Mouse (Mus musculus): ENCODE results near the gene Klhl2.

Gene Klhl2

DNA sequence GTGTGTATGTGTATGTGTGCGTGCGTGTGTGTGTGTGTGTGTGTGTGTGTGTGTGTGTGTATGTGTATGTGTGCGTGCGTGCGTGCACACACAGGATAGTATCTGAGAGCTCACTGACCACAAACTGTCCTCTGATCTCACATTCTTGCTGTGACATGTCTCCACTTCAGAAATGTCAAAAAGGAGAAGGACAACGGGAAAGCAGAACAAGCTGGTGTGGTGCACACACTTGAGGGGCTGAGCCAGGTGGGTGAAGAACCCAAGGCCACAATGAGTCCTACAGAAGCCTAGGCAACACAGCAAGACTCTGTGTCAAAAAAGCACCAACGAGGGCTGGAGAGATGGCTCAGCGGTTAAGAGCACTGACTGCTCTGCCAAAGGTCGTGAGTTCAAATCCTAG, 81.2 kb downstream of the Klhl2 start:
- no peak for DNase-seq (ENCODE audit: low spot score)

DNA sequence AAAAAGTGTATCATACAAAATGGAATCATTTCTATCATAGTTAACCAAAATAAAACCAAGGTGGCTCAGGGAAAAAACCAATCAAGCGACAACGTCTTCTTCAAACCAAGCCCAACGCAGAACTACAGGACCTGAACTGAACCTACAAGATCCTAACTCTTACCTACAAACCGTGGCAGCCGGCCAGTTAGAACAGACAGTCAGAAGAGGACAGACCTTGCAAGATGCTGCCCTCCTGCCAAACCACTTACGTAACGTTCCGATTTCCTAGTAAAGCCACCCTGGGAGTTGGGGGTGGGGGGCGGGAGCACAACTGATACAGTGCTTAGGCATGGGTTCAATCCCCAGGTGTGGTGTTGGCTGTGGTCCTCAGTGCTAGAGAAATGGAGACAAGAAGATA, 82.8 kb downstream of the Klhl2 start:
- DNase-seq (ENCODE audit: low spot score) = no peak

- no peak for DNase-seq (ENCODE audit: low spot score)
Measured at GRCm38 (mm10) chr8:64764075-64764474, 85.7 kb downstream of the Klhl2 start.

DNA sequence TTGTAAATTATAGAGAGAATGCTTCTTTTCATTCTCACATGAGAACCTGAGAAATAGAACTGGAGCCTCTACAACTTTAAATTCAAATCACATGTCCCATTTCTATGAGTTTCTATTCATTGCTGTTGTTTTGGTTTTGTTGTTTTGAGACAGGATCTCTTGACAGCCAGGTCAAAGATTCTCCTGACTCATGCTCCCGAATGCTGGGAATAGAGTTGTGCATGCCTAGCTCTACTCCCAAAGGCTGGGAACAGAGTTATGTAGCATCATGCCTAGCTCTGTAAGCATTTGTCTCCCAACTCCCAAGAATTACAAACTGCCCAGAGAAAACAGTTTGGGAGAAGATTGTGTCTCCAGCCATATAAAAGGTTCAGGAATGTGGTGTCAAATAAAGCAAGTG, 87.1 kb downstream of the Klhl2 start:
- DNase-seq (ENCODE audit: low spot score) = no peak

DNA sequence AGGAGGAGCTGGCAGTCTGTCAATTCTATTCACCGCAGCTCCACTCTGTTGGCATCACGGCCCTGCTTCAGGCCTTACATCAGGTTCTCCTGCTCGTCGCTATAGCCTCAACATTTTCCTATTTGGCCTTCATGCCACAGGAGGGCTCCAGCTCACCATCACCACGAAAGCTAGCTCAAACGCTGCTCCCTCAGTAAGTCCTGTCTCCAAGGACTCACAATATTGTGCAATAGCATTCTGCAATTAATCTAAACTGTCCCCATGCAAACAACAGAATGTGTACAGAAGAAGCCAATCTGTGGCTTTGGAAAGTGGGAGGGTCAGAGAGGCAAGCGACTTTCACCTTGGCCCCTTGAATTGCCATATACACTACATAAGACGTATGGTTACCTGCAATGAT, 88.4 kb downstream of the Klhl2 start:
- no peak for DNase-seq (ENCODE audit: low spot score)

GRCm38 (mm10) chr8:64757956-64758355, 91.9 kb downstream of the Klhl2 start:
- DNase-seq (ENCODE audit: low spot score) = no peak

GRCm38 (mm10) chr8:64746215-64747058, 103.4 kb downstream of the Klhl2 start:
- no peak for DNase-seq (ENCODE audit: low spot score)

- no peak for DNase-seq (ENCODE audit: low spot score)
Measured at GRCm38 (mm10) chr8:64740547-64741211, 109.1 kb downstream of the Klhl2 start.

DNA sequence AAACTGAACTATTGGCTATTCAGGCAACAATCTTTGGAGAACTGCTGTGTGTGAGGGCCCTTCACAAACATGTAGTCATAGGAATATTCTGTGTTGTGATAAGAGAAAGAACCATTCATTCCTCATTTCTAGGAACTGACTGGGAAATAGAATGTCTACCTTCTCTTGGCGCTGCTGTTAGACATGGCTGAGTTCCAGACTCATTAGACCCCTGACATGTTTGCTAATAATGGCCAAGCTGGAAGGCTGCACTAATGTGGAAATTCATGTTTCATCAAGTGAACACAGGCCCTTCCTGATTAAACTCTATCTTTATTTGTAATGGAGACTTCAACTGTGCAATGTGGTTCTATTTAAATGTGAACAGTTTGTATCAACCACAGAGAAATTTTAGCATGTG, 110.9 kb downstream of the Klhl2 start:
- DNase-seq (ENCODE audit: low spot score) = no peak

DNA sequence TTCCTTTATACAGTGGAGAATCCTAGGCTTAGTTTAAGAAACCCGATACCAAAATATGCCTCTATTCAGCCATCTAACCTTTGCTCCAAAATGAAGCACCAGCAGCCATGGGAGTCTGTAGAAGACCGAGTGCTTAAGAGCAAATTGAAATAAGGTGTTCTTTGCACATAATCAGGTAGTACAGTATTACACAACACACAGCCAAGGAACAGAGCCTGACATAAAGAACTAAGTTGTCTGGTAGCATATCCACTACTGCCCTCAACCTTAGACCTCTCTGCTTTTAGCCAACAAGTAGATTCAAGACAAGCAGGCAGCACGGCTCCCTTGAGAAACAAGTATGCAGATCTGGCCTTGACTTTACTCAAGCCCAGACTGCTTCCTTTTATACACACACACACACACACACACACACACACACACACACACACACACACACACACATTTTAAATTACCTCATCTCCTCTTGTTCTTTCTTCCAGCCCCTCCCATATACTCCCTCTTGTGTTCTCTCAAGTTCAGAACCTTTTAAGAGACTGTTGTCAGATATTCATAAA, 113.0 kb downstream of the Klhl2 start:
- no peak for DNase-seq (ENCODE audit: low spot score)

- no peak for DNase-seq (ENCODE audit: low spot score)
Measured at GRCm38 (mm10) chr8:64735161-64735560, 114.7 kb downstream of the Klhl2 start.

DNA sequence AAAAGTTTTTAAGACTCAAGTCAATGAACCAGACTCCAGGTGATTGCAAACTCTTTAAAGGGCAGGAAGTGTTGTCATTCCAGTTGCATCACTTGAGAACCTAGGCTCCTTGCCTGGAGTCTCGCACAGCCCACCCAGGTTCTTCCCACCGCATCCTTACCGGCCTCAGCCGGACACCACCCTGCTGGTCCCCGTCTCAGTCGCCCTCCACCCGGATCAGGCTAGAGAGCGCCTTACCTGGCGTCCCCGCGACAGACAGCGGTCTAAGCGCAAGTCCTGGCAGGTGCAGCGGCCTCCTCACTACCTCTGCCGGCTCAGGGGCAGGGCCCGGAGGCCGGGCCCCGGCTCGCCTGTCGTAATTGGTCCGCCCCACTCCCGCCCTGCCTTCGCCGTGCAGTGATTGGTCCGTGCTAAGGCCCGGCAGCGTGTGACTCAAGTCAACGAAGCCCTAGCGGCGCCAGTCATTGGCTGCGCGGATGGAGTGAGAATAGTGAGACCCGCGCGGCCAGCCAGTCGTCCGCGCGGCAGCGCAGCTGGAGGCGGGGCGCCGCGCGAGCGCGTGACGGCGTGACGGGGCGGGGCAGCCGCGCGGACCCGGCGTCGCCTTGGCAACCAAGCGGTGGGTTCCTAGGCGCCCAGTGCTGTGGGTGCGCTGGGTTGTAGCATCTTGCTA, 116.4 kb downstream of the Klhl2 start, which contains the start of gene Msmo1:
Msmo1 (minus strand) TSS at position 522 of the 673 bp plus-strand sequence.
- peak; percentile 87 for DNase-seq (ENCODE audit: low spot score)

- DNase-seq (ENCODE audit: low spot score) = no peak
Measured at GRCm38 (mm10) chr8:64732596-64732995, 117.2 kb downstream of the Klhl2 start.

DNA sequence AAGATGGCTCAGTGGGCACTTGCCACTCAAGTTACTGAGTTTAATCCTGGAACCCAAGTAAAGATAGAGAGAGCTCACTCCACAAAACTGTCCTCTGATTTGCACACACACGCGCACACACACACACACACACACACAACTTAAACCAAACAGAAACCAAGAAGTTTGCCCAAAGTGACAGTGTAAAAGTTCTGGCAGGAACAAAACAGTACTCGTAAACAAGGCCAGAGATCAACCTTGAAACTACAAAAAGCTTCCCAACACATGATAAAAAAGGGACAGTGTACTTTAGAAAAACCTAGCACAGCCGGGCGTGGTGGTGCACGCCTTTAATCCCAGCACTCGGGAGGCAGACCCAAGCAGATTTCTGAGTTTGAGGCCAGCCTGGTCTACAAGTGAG, 121.7 kb downstream of the Klhl2 start:
- DNase-seq (ENCODE audit: low spot score) = no peak

DNA sequence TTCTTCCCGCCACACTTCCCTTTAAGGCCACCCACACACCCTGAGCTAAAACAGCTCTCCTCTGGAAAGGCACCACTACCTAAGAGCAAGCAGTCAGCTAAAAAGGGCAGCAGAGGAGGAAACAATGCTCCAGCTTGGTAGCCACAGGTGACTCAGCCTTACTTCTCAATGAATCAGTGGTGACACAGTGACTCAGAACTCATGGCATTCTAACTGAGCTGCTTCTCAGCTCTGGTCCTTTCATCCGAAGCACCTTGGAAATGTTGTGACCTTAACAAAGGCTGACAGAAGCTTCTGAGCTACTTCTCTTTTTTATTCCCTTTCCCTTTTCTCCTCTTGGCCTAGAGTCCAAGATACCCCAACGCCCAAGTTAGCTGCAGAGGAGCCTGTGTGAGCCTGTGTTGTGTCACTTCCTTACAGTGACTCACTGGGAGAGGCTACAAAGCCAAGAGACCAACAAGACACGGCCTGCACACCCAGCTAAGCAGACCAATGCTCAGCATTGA, 123.6 kb downstream of the Klhl2 start:
- no peak for DNase-seq (ENCODE audit: low spot score)

GRCm38 (mm10) chr8:64723206-64723605, 126.6 kb downstream of the Klhl2 start:
- DNase-seq (ENCODE audit: low spot score) = no peak

DNA sequence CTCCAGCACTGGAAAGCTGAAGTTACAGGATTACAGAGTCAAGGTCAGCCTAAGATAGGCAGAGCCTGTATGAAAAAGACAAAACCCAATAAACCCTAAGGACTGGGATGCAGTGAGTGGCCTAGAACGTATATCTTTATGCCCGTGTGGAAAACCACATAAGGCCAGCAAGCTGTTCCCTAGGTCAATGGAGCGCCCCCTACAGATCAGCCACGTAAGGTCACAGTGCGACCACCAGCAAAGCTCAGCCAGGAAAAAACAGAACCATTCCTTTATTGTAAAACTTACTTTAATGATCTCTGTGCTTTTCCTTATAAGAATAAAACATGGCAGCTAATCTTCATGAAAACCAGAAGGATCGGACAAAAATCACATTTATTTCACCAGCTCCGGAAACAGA, 131.9 kb downstream of the Klhl2 start:
- no peak for DNase-seq (ENCODE audit: low spot score)

GRCm38 (mm10) chr8:64712499-64712898, 137.3 kb downstream of the Klhl2 start:
- DNase-seq (ENCODE audit: low spot score) = no peak

DNA sequence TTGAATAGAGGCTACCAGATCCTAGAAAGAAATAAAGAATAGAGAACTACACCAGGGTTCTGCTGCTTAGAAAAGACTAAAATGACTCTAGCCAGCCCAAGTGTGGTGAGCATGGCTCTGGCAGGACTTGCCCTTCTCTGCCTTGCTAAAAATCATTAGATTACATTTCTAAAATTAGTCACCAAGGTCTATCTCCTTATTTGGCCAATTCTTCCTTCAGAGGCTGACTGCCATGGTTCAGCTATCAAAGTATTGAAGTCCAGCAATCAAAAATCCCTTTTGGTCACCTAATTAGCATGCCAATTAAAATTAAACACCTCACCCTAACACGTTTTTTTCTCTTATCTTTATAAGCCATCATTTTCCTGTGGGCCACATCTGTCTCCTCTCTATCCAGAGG, 138.3 kb downstream of the Klhl2 start:
- DNase-seq (ENCODE audit: low spot score) = no peak

DNA sequence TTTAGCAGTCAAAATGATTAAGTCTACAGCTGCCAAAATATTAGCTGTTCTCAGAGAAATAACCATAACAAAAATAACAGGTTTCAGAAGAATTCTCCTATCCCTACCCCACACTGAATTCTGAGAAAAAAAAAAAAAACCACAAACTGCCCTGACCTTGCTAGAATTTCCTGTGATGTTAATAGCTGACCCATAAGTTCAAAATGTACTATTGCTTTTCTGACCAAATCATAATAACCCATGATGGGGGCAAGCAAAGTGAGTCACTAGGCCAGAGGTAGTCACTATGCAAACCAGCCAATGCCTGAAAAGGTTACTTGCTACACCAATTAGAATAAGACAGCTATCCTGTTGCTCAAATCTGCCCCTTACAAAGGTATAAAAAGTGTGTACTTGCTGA, 142.3 kb downstream of the Klhl2 start:
- DNase-seq (ENCODE audit: low spot score) = no peak

DNA sequence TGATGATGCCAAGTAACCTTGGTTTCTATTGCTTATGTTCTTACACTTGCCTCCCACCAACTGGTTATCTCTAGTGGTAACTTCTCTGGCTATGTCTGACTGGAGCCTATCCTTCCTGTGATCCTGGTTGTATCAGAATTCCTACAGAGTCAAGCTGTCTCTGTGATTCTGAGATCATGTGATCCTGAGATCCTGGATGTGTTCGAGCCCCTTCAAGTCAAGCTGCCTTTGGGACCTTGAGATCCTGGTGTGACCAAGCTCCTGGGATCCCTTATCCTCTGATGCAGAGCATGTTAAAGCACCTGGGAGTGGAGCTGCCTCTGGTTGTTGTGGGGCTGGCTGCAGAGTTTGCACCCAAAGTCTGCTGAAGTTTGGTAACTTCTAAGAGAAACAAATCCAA, 146.6 kb downstream of the Klhl2 start:
- DNase-seq (ENCODE audit: low spot score) = no peak

DNA sequence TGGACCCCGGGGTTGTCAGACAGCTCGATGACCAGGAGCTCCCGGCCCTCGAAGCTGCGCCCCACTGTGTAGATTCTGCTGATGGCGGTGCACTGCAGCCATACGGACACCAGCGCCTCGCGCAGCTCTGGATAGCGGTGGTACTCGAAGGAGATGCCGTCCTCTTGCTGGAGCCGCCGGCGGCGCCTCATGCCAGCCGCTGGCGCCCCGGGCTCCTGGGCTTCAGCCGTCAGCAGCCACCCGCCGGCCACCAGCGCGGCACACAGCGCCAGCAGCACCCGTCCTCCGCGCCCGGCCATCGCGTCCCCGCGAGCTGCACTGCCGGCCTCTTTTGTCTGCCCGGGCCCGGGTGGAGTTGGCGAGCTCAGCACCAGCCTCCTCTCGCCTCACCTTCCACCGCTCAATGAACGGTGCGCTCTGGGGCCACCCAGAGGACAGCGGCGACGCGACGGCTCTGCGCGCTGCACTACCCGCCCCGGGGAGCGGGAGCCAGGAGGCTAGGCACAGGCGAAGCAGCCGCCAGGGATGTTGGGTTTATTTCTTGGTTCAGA, 157.1 kb downstream of the Klhl2 start, which contains the start of gene Cpe:
Cpe (minus strand) TSS at position 404 of the 551 bp plus-strand sequence.
- DNase-seq (ENCODE audit: low spot score) = peak; percentile 60

All from urinary bladder, postnatal 25 days (tissue).